Mouse (Mus musculus): ENCODE results near the gene Cyth4. TPM values are rescaled to one million over a fixed set of nuclear protein-coding genes. Genes with fewer than 3 reads are reported as not detected.

Gene Cyth4
- polyA plus RNA-seq, 1 experiment = 32.0 TPM

GRCm38 (mm10) chr15:78585404-78585803, 11.4 kb upstream of the Cyth4 start:
- DNase-seq (ENCODE audit: low read depth) = no peak

- DNase-seq (ENCODE audit: low read depth) = no peak
Observed at GRCm38 (mm10) chr15:78587050-78587994, 9.5 kb upstream of the Cyth4 start.

- no peak for DNase-seq (ENCODE audit: low read depth)
Observed at GRCm38 (mm10) chr15:78588049-78588448, 8.8 kb upstream of the Cyth4 start.

GRCm38 (mm10) chr15:78588900-78589299, 7.9 kb upstream of the Cyth4 start:
- no peak for DNase-seq (ENCODE audit: low read depth)

GRCm38 (mm10) chr15:78589936-78590335, 6.9 kb upstream of the Cyth4 start:
- no peak for DNase-seq (ENCODE audit: low read depth)

GRCm38 (mm10) chr15:78590785-78591184, 6.1 kb upstream of the Cyth4 start:
- no peak for DNase-seq (ENCODE audit: low read depth)

GRCm38 (mm10) chr15:78591680-78592451, 5.0 kb upstream of the Cyth4 start:
- DNase-seq (ENCODE audit: low read depth) = no peak

GRCm38 (mm10) chr15:78592452-78592968, 4.3 kb upstream of the Cyth4 start:
- no peak for DNase-seq (ENCODE audit: low read depth)

GRCm38 (mm10) chr15:78593896-78594425, 2.9 kb upstream of the Cyth4 start:
- DNase-seq (ENCODE audit: low read depth) = no peak

- DNase-seq (ENCODE audit: low read depth) = no peak
Observed at GRCm38 (mm10) chr15:78594831-78595230, 2.0 kb upstream of the Cyth4 start.

- no peak for DNase-seq (ENCODE audit: low read depth)
Observed at GRCm38 (mm10) chr15:78595468-78595867, 1.4 kb upstream of the Cyth4 start.

GRCm38 (mm10) chr15:78596504-78596903, 343 bp upstream of the Cyth4 start:
- DNase-seq (ENCODE audit: low read depth) = no peak

- no peak for DNase-seq (ENCODE audit: low read depth)
Observed at GRCm38 (mm10) chr15:78597729-78598128, 882 bp downstream of the Cyth4 start.

- no peak for DNase-seq (ENCODE audit: low read depth)
Observed at GRCm38 (mm10) chr15:78599124-78599523, 2.3 kb downstream of the Cyth4 start.

GRCm38 (mm10) chr15:78599529-78600193, 2.8 kb downstream of the Cyth4 start:
- no peak for DNase-seq (ENCODE audit: low read depth)

- DNase-seq (ENCODE audit: low read depth) = no peak
Observed at GRCm38 (mm10) chr15:78601180-78601579, 4.3 kb downstream of the Cyth4 start.

- no peak for DNase-seq (ENCODE audit: low read depth)
Observed at GRCm38 (mm10) chr15:78604255-78604654, 7.4 kb downstream of the Cyth4 start.

- no peak for DNase-seq (ENCODE audit: low read depth)
Observed at GRCm38 (mm10) chr15:78605371-78605791, 8.5 kb downstream of the Cyth4 start.

GRCm38 (mm10) chr15:78606059-78606458, 9.2 kb downstream of the Cyth4 start:
- DNase-seq (ENCODE audit: low read depth) = no peak

GRCm38 (mm10) chr15:78607463-78607862, 10.6 kb downstream of the Cyth4 start:
- no peak for DNase-seq (ENCODE audit: low read depth)

- no peak for DNase-seq (ENCODE audit: low read depth)
Observed at GRCm38 (mm10) chr15:78610705-78611462, 14.0 kb downstream of the Cyth4 start.

All from gonadal fat pad, adult 2 months (tissue).